Mouse (Mus musculus) heart, postnatal 0 days (tissue): ENCODE measurements at regions not wholly inside any gene's neighbourhood (a gene's known extent, or its start where the extent isn't known, plus 50 kb on each side); places are given as distances from the start of the nearest gene placed in this dataset.

Source experiments
- CTCF ChIP-seq: IDR thresholded peaks from 2 replicates; pipeline ENCODE4 v1.5.1; 2016; ENCODE audit warnings: antibody characterized with exemption, control low read depth, low read depth
- EP300 ChIP-seq: IDR thresholded peaks from 2 replicates; pipeline ENCODE4 v1.6.1; 2016; ENCODE audit warnings: antibody characterized with exemption, low read depth

DNA sequence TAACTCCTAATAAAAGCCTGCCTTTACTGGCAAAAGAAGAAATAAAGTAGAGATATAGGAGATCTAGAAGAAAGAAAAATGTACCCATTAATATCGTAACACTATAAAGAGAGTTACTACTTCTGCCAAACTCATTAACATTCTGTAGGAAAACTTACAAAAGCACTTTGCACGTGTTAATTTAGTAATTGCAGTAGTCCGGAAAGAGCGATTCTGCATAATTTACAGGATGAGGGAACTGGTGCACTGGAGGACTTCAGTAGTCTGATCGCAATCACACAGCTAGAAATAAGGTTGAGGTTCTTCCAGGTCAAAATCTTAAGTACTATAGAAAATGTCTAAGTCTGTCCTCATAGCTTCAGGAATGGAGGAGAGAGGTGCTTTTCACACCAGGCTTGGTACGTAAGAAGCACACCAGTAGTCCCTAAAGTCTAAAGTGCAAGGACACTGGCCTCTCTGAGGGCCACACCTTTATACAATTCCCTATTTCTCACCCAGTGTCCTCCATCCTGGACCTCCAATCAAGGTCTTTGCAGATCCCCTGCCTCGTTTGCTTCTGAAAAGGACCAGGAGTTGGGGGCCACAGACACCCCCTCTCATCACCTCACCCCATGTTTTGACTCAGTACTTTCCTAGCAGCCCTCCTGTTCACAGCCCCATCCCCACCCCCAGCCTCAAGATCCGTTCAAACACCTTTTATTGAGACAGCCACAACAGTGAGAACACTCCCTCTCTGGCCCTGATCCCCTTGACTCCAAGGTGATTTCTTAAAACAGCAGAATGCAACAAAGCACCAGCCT lies 251.0 kb upstream of the Prkcq start:
- TF ChIP-seq CTCF (no peak), EP300 (no peak)
